Mouse (Mus musculus): ENCODE results near the gene BC025920.

- 0 out of 2 replicates have a peak, but pooled peaks have one; percentile 25 for TF ChIP-seq CTCF (IDR thresholded peaks at IDR 0.05; ENCODE audit: low read depth)
- TF ChIP-seq EP300 (IDR thresholded peaks at IDR 0.05; ENCODE audit: low read depth): no peak
Measured at GRCm38 (mm10) chr10:81556282-81556681, 49.8 kb upstream of the BC025920 start.

All from heart, postnatal 0 days (tissue).